Mouse (Mus musculus) erythroblast, embryonic 14.5 days (primary cell): ENCODE data around the gene Tgds.

Experiments
- GATA1 ChIP-seq: IDR thresholded peaks from 2 replicates; pipeline ENCODE4 v1.6.1; 2012; ENCODE audit warnings: low read length, inconsistent platforms, mixed read lengths
- TAL1 ChIP-seq: IDR thresholded peaks from 3 replicates; pipeline ENCODE4 v1.6.1; 2012; ENCODE audit warnings: low read length, inconsistent platforms, mixed read lengths

GRCm38 (mm10) chr14:118173590-118174203 is 41.1 kb upstream of the Tgds start:
- TF ChIP-seq GATA1 (no peak), TAL1 (no peak)
